Mouse (Mus musculus): ENCODE data around the gene Klf9.

- 0 out of 2 replicates have a peak, but pooled peaks have one; percentile 4 for TF ChIP-seq POLR2A (IDR thresholded peaks at IDR 0.05; ENCODE audit: insufficient read depth, low read depth, low read length)
- TF ChIP-seq CTCF (IDR thresholded peaks at IDR 0.05; ENCODE audit: insufficient read depth, low read depth, low read length): no peak
Measured at GRCm38 (mm10) chr19:23136202-23136850, 4.7 kb upstream of the Klf9 start.
